Mouse (Mus musculus): ENCODE measurements around the gene Krtap29-1.

The Krtap29-1 gene

DNA sequence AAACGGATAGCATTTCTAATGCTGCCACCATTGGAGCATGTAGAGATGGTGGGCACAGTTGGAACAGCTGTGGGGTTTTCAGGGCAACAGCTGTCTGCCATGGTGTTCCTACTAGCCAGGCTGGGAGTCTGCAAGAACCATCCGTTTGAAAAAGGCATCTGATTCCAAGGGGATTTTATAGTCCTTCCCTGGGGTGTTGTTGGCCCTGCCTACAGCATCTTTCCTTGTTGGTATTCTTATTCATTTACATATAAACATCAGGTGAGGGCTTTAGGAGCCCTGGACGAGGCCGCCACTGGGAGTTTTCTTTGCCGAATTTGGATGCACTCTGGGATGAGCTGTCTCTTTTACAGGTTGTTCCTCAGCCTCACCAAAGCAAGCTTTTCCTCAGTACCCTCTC is at the start of gene Krtap29-1:
Gene Krtap29-1, minus strand, starts transcription at position 101 of the 400 bp plus-strand sequence.
- DNase-seq = no peak

DNA sequence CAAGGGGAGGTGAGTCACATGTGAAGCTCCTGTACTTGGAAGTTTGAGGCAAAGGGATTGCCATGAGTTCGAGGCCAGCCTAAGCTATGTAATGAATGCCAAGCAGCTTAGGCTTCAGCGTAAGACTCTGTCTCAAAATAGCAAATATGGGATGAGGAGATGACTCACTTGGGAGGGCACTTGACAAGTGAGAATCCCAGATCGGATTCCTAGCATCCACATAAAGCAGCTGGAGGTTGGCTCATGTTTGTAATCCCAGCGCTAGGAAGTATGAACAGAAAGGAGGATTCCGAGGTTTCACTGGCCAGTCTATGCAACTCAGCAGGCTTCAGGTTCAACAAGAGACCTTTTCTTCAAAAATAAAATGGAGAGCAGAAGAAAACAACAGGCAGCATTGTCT is 42.6 kb upstream of the Krtap29-1 start:
- no peak for DNase-seq

DNA sequence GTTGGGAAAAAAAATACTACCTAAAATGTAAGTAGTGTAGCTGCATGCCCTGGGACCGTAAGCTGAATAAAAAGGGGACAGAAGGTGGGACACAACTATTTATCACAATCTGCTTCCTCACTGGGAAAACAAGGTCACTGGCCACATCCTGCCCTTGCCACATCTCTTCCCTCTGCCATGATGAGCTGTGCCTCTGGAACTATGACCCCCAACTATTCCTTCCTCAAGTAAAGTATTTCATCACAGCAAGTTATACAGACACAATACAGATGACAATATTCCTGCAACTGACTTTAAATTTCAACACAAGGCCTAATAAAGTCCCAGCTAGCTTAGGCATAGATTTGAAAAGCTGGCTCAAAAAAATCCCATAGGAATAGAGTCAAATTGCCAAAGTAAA is 40.6 kb upstream of the Krtap29-1 start:
- DNase-seq = no peak

DNA sequence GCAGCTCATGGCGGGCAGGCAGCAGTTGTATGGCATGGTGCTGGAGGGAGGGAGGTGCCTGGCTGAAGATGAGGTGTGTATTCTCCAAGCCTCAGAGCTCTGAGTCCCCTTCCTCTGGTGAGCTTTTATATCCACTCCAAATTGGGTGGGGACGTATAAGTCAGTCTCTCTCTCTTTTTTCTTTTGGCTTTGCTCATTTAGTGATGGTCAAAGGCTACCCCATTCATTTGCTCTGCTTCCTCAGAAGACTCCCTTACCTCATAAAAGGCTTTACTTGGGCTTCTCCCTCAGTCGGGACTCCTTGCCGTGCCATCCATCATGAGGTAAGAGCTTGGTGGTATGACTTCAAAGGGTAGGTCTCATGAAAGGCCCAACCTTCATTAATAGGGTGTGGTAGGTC is 37.3 kb upstream of the Krtap29-1 start, which contains the start of gene Krt33a:
Gene Krt33a, minus strand, starts transcription at position 101 of the 400 bp plus-strand sequence.
- no peak for DNase-seq

DNA sequence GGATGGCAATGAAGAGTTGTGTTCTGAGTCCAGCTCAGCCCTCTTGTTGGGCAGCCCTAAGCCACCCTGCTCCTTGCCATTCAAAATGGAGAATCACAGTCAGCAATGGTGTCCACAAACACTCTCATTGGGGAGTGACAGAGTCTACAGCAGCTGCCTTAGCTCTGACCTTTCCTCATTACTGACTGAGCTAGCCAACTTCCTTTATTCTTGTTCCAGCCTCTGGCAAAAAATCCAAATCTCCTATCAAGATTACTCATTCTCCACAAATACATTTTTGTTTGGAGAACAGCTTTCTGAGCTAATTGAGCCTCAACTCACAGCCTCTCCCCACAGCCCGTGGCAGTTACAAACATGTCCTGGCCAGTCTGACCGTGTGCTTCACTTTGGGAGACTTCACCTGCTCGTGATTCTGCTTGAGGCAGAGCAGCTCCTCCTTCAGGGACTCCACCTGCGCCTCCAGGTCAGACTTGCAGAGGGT is 34.9 kb upstream of the Krtap29-1 start:
- no peak for DNase-seq

DNA sequence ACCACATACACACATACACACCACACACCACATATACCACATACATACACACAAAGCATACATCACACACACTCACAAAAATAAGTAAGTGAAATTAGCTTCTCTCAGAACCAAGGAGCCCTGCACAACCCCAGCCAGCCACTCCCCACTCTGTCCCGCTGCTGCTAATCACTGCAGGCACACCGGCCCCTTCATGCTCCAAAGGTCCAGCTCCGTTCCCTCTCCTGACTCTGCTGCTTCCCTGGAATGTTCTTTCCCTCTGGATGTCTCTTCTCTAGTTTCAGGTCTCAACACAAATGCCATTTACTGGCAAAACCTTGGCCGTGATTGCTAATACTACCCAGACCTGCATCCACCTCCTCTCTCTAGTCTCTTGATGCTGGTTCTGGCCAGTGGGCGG is 31.8 kb upstream of the Krtap29-1 start:
- DNase-seq = no peak

DNA sequence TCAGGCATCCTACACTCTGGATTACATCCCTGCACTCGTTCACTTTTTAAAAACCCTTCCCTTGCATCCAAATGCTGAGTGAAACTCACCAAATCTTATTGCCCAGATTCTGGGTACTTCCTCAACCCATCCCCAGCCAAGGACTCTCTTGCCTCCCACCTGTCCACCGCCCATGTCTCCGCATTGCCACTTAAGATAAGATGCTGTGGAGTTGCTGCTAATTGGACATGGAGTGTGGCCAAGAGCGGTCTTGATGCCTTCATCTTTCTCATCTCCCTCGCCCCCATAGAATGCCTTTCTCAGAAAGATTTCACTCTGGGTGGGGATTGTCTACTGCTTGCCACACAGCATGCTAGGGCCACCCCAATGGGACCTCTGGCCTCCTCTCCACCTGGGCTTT is 29.5 kb upstream of the Krtap29-1 start:
- DNase-seq = no peak

DNA sequence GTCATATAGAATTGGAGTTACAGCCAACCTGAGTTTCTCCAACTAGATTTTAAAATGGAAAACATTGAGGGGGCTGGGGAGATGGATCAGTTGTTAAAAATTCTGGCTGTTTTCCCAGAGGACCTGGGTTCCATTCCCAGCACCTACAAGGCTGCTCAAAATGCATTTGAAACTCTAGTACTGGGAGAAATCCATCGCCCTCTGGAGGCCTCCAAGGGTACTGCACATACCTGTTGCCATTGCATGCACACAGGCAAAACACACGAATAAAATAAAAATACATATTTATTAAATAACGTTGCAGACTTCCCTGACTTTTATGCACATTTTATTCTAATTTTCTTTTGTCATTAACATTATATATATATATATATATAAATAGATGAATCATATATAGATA is 27.8 kb upstream of the Krtap29-1 start:
- DNase-seq = no peak

DNA sequence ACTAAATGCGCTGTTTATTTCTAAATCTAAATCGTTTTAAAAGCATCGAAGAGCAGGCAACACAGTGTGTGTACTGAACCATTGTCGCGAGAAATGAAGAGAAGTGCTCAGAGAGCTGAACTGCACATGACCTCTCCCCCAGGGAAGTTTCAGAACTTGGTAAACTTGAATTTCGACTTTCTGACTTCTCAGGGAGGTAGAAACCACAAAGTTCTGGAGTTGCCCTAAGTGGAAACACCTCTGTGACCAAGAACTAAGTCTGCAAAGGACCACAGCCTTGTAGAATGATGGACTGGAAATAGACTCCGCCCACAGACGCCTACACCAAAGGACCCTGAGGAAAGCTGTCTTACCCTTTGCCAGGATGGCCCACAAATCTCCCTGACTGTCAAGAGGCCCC is 27.1 kb upstream of the Krtap29-1 start:
- DNase-seq = no peak

DNA sequence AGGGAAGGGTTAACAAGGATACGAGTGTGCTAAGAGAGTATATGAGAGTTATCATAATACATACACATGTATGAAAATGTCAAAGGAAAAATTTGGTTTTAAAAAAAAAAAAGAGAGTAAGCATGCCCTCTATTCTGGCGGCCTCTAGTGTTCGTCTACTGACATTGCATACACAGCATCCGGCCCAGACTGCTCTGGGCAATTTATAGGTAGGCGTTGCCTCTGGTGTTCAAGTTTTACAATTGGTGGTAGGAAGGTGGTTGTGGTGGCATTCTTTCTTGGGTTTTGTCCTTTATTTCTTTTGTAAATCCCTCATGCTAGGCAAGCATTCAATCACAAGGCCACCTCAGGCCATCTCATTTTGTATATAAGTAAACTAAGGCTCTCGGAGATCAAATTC is 26.0 kb upstream of the Krtap29-1 start:
- peak; percentile 19 for DNase-seq

DNA sequence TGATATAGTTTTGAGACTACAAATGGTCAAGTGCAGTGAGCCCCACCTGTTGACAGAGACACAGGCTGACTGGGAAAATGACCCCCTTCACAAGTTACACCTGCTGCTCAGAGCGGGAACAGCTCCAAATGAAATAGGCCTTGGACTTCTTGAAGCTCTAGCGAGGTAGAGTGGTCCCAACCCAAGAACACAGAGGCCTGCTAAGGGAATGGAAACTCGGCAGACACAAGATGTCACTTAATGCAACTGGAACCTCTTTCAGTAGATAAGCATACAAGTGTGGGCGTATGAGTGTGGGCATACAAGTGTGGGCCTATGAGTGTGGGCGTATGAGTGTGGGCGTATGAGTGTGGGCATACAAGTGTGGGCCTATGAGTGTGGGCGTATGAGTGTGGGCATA is 20.2 kb upstream of the Krtap29-1 start:
- no peak for DNase-seq

DNA sequence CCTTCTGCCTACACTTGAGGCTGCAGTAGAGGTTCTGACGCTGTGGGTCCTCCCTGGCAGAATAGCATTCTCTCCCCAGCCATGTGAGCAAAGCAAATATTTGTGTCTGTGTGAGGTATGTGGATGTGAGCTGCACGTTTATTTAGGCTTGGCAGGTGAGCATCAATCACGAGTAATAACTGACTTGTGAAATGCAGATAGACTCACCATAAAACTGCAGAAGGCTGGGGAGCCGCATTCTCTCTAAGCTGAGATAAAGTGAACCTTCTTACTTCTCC is 15.5 kb upstream of the Krtap29-1 start:
- DNase-seq = no peak

DNA sequence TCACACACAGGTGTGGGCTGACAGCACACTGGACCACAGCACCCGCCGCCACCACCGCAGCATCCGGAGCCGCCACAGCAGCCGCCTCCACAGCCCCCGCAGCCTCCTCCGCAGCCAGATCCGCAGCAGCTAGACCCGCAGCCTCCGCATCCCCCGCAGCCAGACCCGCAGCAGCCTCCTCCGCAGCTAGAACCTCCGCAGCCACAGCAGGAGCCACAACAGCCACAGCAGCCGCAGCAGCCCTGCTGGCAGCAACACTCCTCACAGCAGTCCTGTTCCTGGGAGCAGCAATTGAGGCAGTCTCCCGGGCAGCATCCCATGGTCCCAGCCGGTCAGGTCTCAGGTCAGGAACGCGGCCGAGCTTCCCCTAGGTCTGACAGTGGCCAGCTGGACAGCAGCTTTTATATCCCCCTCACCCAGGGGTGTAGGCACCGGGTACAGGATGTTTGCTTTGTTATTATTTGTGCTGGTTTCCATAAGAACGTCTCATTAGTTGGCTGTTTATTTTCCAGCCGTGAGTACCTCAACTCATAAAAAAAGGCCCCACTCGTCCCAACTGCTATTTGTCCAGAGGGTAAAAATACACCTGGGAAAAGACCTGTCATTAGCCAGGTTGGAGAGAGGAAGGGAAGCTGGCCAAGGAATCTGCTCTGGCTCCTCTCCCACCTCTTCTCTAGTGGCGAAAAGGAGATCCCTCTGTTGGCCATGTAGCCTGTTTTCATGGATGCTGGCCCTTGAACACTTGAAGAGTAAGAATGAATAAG is 14.9 kb upstream of the Krtap29-1 start, which contains the start of gene Krtap17-1:
Gene Krtap17-1, minus strand, starts transcription at position 375 of the 764 bp plus-strand sequence.
- no peak for DNase-seq

DNA sequence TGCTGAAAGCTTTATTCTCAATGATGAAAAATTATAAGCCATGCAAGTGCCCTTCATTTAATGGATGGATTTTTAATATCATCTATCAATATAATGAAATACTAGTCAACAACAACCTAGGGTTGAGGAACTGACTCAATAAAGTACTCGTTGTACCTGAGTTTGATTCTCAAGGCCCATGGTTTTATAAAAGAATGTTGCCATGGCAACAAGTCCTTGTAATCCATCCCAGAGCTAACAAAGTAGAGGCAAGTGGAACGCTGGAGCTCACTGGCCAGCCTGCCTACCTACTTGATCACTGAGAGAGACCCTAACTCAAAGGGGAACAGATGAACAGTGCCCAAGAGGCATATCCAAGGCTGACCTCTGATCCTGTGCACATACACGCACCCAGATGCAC is 11.7 kb upstream of the Krtap29-1 start:
- no peak for DNase-seq

DNA sequence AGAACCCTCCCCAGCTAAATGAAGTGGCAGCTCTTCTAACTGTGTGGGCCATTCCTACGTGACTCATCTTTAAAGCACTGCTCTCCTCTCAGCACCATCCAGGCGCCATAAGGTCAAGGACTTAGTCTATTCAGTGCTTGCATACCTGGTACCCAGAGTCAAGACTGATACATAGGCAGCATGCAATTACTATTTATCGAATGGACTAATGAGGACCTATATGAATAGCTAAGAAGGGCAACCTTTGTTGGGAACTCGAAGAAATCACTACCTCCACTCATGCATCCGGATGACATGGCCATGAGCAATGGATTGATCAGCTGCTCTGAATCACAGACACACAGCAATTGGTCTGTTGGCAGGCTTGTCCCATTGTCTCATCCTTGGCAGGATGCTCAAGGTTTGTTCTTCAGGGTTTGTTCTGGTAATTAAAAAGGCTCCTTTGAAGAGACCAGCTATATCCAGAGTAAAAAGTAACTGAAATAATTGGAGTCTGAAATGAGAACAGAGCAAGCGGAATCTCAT is 11.1 kb upstream of the Krtap29-1 start:
- DNase-seq = no peak

DNA sequence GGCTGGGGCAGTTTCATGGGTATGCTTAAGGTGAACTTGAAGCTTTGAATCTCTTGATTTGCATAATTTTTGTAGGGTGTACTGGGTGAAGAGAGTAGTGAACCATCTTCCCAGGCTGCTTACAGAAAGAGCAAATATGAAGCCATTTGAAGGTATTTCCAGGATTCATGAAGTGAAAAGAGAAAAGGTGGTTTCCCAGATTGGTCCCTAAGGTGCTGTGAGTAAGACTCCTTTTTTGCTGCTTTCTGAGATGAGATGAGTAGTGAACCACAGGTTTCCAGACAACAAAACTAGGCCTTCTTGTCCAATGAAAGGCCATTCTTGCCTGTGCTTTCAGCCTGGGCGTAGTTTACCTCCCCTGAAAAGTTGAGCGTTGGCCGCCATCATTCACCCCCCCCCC is 9.7 kb upstream of the Krtap29-1 start:
- DNase-seq = no peak

DNA sequence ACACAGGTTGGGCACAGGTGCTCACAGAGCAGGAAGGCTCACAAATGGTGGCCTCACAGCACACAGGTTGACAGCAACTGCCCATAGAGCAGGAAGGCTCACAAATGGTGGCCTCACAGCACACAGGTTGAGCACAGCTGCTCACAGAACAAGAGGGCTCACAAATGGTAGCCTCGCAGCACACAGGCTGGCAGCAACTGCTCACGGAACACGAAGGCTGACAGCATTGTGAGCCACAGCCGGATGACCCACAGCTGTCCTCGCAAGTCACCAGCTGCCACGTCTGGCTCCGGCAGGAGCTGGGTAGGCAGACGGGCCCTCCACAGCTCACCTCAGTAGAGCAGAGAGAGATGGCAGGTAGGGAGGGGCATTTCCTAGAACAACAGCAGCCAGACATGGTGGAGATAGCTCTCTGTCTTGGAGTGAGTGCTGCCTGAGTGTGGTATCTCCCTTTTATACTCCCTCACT is 7.4 kb upstream of the Krtap29-1 start, which contains the start of gene Krtap16-1:
Gene Krtap16-1, minus strand, starts transcription at position 418 of the 468 bp plus-strand sequence.
- no peak for DNase-seq

DNA sequence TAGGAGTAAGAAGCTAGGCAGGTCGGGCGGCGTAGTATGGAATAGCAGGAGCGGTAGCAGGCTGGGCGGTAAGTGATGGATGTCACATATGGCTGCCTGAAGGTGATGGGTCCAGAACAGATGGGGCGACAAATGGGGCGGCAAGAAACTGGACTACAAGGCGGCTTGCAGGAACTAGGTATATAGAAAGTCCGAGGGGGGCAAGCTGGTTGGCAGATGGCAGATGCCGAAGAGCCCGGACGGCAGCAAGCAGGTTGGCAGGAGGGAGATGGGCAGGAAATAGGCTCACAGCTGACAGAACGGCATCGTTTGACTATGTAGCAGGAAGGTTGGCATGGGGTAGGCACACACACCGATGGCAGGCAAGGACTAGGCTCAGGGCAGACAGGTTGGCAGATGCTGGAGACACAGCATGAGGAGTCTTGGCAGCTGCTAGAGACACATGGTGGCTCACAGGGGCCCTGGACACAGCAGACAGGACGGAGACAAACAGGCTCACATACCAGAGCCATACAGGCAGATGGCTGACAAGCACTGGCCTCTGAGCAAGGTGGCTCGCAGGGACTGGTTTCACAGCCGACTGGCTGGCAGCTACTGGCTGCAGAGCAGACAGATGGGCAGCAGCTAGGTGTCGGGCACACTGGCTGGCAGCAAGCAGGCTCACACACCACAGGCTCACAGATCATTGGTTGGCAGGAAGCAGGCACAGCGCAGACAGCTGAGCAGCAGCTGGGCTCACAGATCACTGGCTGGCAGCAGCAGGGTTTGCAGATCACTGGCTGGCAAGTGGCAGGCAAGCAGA is 6.6 kb upstream of the Krtap29-1 start:
- DNase-seq = no peak

DNA sequence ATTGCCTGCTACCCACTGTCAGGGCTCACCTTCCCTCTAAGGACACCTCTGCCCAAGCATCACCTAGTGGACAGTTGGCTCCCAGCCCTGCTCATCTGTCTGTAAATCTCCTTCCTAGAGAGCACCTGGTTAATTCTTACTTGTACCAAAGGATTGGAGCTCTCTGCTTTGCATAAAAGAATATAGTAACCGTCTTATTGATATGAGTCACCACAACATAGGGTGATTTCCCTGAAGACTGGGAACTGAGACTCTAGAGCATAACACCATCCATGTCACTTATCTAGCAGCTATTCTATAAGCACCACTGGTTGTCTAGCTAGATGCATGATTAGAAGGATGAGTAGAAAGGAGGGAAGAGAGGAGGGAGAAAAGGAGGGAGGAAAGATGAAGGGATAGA is 4.6 kb upstream of the Krtap29-1 start:
- no peak for DNase-seq

DNA sequence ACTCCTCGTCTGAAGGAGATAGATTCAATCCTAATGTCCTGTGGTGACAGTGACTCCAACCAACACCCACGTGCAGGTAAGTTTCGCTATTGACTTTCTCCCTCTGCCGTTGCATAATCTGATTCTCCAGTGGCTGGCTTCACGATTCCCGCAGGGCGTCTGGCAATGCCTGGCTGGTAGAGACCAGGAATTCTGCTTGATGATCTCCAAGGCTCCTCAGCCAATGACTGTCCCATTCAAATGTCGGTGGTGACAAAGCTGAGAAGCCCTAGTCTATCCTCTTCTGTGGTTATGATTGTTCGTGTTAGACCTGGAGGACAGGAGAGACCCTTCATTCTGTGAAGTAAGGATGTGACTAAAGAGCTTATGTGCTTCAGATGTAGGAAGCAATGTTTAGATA is 3.9 kb upstream of the Krtap29-1 start:
- no peak for DNase-seq

DNA sequence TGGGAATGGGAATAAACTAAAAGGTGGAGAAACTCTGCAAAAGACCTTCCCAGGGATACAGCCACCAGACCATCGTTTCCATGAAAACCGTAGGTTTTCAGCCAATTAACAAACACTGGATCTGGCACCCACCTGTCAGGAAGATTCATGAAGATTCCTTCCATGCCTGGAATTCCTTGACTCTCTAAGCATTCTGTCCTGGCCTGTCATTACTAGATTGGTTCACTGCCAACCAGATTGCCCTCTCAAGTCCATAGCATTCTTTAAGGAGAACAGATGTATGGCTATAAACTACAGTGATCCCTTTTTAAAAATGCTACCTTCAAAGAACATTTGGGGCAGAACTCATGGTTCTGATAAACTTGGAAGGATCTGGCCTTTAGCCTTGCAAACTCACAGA is 12.9 kb downstream of the Krtap29-1 start:
- no peak for DNase-seq

DNA sequence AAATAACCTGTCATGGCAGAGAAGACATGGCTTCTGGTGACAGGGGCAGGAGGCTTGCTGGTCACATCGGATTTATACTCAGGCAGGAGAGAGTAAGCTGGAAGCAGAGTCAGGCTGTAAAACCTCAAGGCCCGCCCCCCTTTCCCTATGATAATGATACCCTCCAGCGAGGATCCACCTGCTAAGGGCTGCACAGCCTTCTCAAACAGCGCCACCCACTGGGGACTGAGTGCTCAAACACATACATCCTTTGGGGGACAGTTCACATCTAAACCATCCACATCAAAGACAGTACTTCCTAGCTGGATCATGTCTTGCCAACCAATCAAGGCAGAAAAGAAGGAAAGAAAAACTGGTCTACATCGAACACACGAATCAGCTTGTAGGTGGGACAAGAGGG is 14.6 kb downstream of the Krtap29-1 start:
- DNase-seq = no peak

DNA sequence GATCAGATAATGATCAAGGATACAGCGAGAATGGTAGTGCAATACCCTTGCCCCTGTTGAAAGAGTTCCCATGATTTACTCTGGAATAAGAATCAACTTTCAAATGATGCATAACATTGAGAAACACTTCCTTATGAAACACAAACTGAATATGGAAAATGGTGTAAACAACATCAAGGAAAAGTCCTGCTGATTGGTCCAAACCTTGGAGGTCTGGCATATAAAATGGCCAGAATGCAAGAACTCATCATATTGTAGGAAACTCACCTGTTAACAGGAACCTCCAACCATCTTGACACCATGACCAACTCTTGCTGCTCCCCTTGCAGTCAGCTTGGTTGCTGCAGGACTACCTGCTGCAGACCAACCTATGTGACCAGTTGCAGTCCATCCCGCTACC is 30.7 kb downstream of the Krtap29-1 start, which contains the start of gene Krtap9-5:
Gene Krtap9-5, plus strand, starts transcription at position 301 of the 400 bp plus-strand sequence.
- DNase-seq = no peak
